Mouse (Mus musculus) kidney, adult 9 months (tissue): ENCODE data around the gene Lrrc7.

Experiments used
- DNase-seq: peaks from one replicate; pipeline ENCODE4 v3.0.0; 2022

Gene Lrrc7

GRCm38 (mm10) chr3:158065256-158065655, 496.8 kb downstream of the Lrrc7 start:
- no peak for DNase-seq

- no peak for DNase-seq
Observed at GRCm38 (mm10) chr3:158061811-158062523, 500.1 kb downstream of the Lrrc7 start.

- DNase-seq: no peak
Observed at GRCm38 (mm10) chr3:158060621-158061291, 501.3 kb downstream of the Lrrc7 start.

GRCm38 (mm10) chr3:158049508-158049907, 512.5 kb downstream of the Lrrc7 start:
- no peak for DNase-seq

- DNase-seq: no peak
Observed at GRCm38 (mm10) chr3:158040755-158041154, 521.3 kb downstream of the Lrrc7 start.

- DNase-seq: no peak
Observed at GRCm38 (mm10) chr3:158038106-158038505, 523.9 kb downstream of the Lrrc7 start.

GRCm38 (mm10) chr3:158036329-158036988, 525.6 kb downstream of the Lrrc7 start, which contains the start of the genes Srsf11 and Lrrc40:
TSS of gene Srsf11 (minus strand) at chr3:158036639.
TSS of gene Lrrc40 (plus strand) at chr3:158036662.
- peak; percentile 96 for DNase-seq

GRCm38 (mm10) chr3:158035866-158036265, 526.2 kb downstream of the Lrrc7 start:
- peak; percentile 49 for DNase-seq
